Comparison of ENCODE assay signal across 9 mouse cellular contexts in the genomic region with DNA sequence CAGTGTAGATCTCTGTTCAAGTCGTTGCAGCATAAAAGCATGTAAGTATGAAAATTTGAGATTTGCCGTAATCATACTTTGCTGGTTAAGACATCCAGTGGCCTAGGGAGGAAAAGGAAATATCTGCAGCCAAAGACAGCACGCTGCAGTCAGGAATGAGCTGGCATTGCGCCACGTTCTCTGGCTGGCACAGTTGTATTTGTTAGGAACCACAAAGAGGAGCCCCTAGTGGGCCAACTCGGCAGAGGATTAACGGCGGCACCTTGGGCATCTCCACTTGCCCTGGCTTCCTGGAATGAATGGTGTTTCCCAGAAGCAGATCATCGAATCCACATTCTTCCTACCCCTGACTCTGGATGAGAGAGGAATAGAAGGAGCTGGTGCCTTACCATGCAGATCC. TPM values are rescaled to one million over a fixed set of nuclear protein-coding genes. Genes with fewer than 3 reads are reported as not detected.
A peak's percentile ranks its signal among the peaks of the same experiment; 100 is the strongest.
DNase-seq lines count a peak whose midpoint lies in the region; ATAC-seq lines count a peak whose summit lies in the region.
"Had no signal": no experiment of that assay in that cellular context is flagged by ENCODE, and none has a peak within 500 bp of the region (broad histone marks: within the 10 kb centered on the region; RNA-seq: fewer than 3 reads in every experiment).

No protein-coding gene starts in this region.

- 46% methylated on average over 9 of the region's 9 CpGs for WGBS in heart, embryonic 13.5 days

- peak; percentile 40 to 78 for DNase-seq in left cerebral cortex, postnatal 10 days (ENCODE audit: extremely low spot score in 1 of 2, low spot score in 2 of 2)
- no peak for DNase-seq in left cerebral cortex, adult 11 months (ENCODE audit: low spot score)
- DNase-seq in adrenal gland, adult 18-20 months (ENCODE audit: low spot score in 2 of 2): peak; percentile 36 to 40
- peak; percentile 18 for DNase-seq in cerebellum, adult 9-10 months
- peak; percentile 31 to 37 for DNase-seq in layer of hippocampus, postnatal 36 days
- no peak for DNase-seq in MN1 (ENCODE audit: low spot score)
- DNase-seq: liver, embryonic 13.5 days had no signal

- no peaks in the 10 kb centered on the region for H3K9me3 ChIP-seq in heart, embryonic 13.5 days
- H3K9me3 ChIP-seq: liver, embryonic 13.5 days had no signal

- no peak for ATAC-seq in heart, embryonic 13.5 days (ENCODE audit: extremely low read depth, insufficient number of reproducible peaks, low FRiP score, low TSS enrichment)
- ATAC-seq in activated CD4-positive, CD25-positive, alpha-beta regulatory T cell, adult 4 months: no peak

- H3K27ac ChIP-seq in heart, embryonic 13.5 days (replicated peaks): no peak overlapping the region
- H3K27ac ChIP-seq: liver, embryonic 13.5 days had no signal

- H3K27me3 ChIP-seq in heart, embryonic 13.5 days (replicated peaks): no peaks in the 10 kb centered on the region
- H3K27me3 ChIP-seq: liver, embryonic 13.5 days had no signal

- no peak overlapping the region for H3K4me3 ChIP-seq in heart, embryonic 13.5 days
- H3K4me3 ChIP-seq: liver, embryonic 13.5 days had no signal

- H3K4me2 ChIP-seq in heart, embryonic 13.5 days: 0 out of 2 replicates have a peak overlapping the region, but pooled peaks have one; percentile 24
- H3K4me2 ChIP-seq: liver, embryonic 13.5 days had no signal

- H3K9ac ChIP-seq in heart, embryonic 13.5 days: no peak overlapping the region
- H3K9ac ChIP-seq: liver, embryonic 13.5 days had no signal

- no peaks in the 10 kb centered on the region for H3K36me3 ChIP-seq in heart, embryonic 13.5 days
- H3K36me3 ChIP-seq: liver, embryonic 13.5 days had no signal

- intact Hi-C loops in left cerebral cortex, postnatal 10 days (cut with DNase I): no loop called here

- peaks cover 6% of the 10 kb centered on the region; the same call in 1 of the 2 replicates for H3K4me1 ChIP-seq in heart, embryonic 13.5 days
- H3K4me1 ChIP-seq: liver, embryonic 13.5 days had no signal

RNA-seq across cellular contexts. Expression of a gene that starts 14.4 kb away (rescaled TPM):
- 10 to 100 TPM; 48.2 to 51.6 TPM for total RNA-seq in left cerebral cortex, postnatal 10 days (2021)
- 1 to 10 TPM; 1.8 to 3.3 TPM for total RNA-seq in adrenal gland, adult 18-20 months (2021)
- polyA plus RNA-seq in heart, embryonic 13.5 days (2015; fragmentation: Nextera tagmentation; extraction: Ambion mirVana): 2.9 and 3.5 TPM in 2 replicates
- total RNA-seq in layer of hippocampus, postnatal 36 days (2021): 10 to 100 TPM; 26.2 to 27.7 TPM
- polyA plus RNA-seq in activated CD4-positive, CD25-positive, alpha-beta regulatory T cell, adult 4 months (2017; shearing (Covaris generic)): 1 to 10 TPM in 1 of 2 experiments, under 1 TPM in 1; 0.24 to 1.5 TPM

Comparison
In these comparisons a context has a peak if more than half of its experiments do, and no peak if none do; other contexts are left out.
1. DNase-seq: peak in left cerebral cortex, postnatal 10 days (2 of 2), adrenal gland, adult 18-20 months (2 of 2), cerebellum, adult 9-10 months (single experiment) and layer of hippocampus, postnatal 36 days (2 of 2); none in left cerebral cortex, adult 11 months (single experiment) and MN1 (single experiment).
2. RNA of a gene that starts 14.4 kb away (total RNA-seq): 48.2 to 51.6 TPM in left cerebral cortex, postnatal 10 days and 26.2 to 27.7 TPM in layer of hippocampus, postnatal 36 days; 1.8 to 3.3 TPM in adrenal gland, adult 18-20 months; every median in the first group is over 4 times any median in the second.